Mouse (Mus musculus): ENCODE results near the gene Gm10488.
"Not testable (repeated sequence)": the region's sequence is repeated elsewhere in the genome, so short reads cannot be mapped to it uniquely, and the experiment has no call there.

Gm10488 gene

DNA sequence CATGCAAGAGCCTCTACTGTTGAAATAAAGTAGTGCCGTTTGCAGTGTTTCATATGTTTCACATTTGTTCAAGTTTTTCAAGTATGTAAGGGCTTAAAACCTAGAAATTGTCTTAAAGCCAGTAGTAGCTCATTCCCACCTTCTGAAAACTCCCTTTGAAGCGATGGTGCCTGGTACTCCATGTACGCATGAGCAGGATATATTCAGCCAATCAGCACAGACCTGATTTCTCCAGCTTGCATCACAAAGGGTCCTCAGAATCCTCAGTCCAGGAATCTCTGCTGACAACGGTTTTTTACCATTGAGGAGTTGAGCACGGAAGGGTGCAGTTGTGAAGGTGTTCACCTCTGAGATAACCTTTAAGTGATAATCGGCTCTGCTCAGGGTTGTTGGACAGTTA, at the start of gene Gm10488:
Gene Gm10488 (plus strand): TSS at position 301 of the 400 bp plus-strand sequence.
- not testable (repeated sequence) for DNase-seq (ENCODE audit: extremely low read depth, low read depth)
